28 mouse cellular contexts compared by ENCODE assay signal in the genomic region with DNA sequence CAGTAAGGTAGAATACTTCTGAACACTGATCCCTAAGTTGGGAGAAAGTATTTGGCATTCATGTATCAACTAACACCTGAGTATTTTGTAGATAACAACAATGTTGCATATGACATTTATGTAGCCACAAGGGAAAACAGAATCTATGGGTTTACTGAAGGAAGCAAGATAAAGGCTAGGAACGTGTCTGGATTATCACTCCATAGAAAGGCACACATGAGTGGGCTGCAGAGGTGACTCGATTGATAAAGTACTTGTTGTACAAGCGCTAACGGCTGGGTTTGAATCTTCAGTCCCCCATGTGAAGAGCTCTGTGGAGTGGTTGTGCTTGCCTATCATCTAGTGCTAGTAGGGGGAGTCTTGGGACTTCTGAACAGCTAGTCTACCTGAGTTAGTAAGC. TPM values are rescaled to one million over a fixed set of nuclear protein-coding genes. Genes with fewer than 3 reads are reported as not detected.
DNase-seq lines count a peak whose midpoint lies in the region; ATAC-seq and TF ChIP-seq lines count a peak whose summit lies in the region.
"Had no signal": no experiment of that assay in that cellular context is flagged by ENCODE, and none has a peak within 500 bp of the region (broad histone marks: within the 10 kb centered on the region; RNA-seq: fewer than 3 reads in every experiment).

No protein-coding gene starts in this region.

- 42% methylated on average over 4 of the region's 4 CpGs for WGBS in liver, embryonic 11.5 days
- WGBS in liver, embryonic 14.5 days (ENCODE audit: insufficient replicate concordance): 14% methylated on average over 4 of the region's 4 CpGs
- WGBS in liver, postnatal 0 days (ENCODE audit: insufficient replicate concordance): 57% methylated on average over 4 of the region's 4 CpGs

- no peak overlapping the region for H3K4me2 ChIP-seq in liver, embryonic 11.5 days
- no peak overlapping the region for H3K4me2 ChIP-seq in liver, embryonic 14.5 days (ENCODE audit: low read depth)
- H3K4me2 ChIP-seq in liver, postnatal 0 days (ENCODE audit: low read depth, low read length): no peak overlapping the region
- H3K4me2 ChIP-seq: embryonic facial prominence, embryonic 12.5 days; embryonic facial prominence, embryonic 15.5 days; heart, embryonic 12.5 days; heart, embryonic 15.5 days; hindbrain, embryonic 13.5 days had no signal

- H3K4me3 ChIP-seq in MEL (ENCODE audit: control insufficient read depth in 1 of 2, insufficient read depth in 1 of 2, low read depth in 2 of 2, low read length in 2 of 2): no peak overlapping the region
- no peak overlapping the region for H3K4me3 ChIP-seq in liver, embryonic 11.5 days (ENCODE audit: low read depth, low read length)
- no peak overlapping the region for H3K4me3 ChIP-seq in liver, embryonic 14.5 days (ENCODE audit: insufficient read depth in 1 of 2, low read depth in 2 of 2, low read length in 2 of 2)
- H3K4me3 ChIP-seq in liver, postnatal 0 days (ENCODE audit: low read depth, low read length): no peak overlapping the region
- H3K4me3 ChIP-seq: embryonic facial prominence, embryonic 12.5 days; embryonic facial prominence, embryonic 15.5 days; gastrocnemius, adult 2 months; heart, embryonic 12.5 days; heart, embryonic 15.5 days; hindbrain, embryonic 10.5 days; hindbrain, embryonic 13.5 days had no signal

- TF ChIP-seq CTCF in MEL (IDR thresholded peaks at IDR 0.05 in 2 of 3, conservative IDR thresholded peaks at IDR 0.05 in 1 of 3; ENCODE audit: control insufficient read depth in 1 of 3, insufficient read depth in 1 of 3, low read depth in 2 of 3, low read length in 3 of 3, poor library complexity in 1 of 3, severe bottlenecking in 1 of 3): no peak
- TF ChIP-seq CTCF in liver, embryonic 14.5 days (IDR thresholded peaks at IDR 0.05; ENCODE audit: low read depth): no peak
- TF ChIP-seq CTCF in liver, postnatal 0 days (IDR thresholded peaks at IDR 0.05; ENCODE audit: low read depth): no peak

- H3K27ac ChIP-seq in MEL (ENCODE audit: control insufficient read depth, low read depth, low read length): peak overlapping the region; percentile 65
- peak overlapping the region; percentile 26; the same call in 1 of the 2 replicates for H3K27ac ChIP-seq in liver, embryonic 11.5 days (ENCODE audit: low read depth, low read length)
- no peak overlapping the region for H3K27ac ChIP-seq in liver, embryonic 14.5 days
- H3K27ac ChIP-seq in liver, postnatal 0 days (ENCODE audit: low read depth): no peak overlapping the region
- H3K27ac ChIP-seq: embryonic facial prominence, embryonic 12.5 days; embryonic facial prominence, embryonic 15.5 days; gastrocnemius, adult 2 months; heart, embryonic 15.5 days; hindbrain, embryonic 10.5 days; hindbrain, embryonic 13.5 days had no signal

- no peak for TF ChIP-seq RAD21 in MEL (IDR thresholded peaks at IDR 0.05; ENCODE audit: low read depth, low read length)

- peaks cover 23 to 34% of the 10 kb centered on the region in 2 experiments for H3K4me1 ChIP-seq in MEL (ENCODE audit: control insufficient read depth in 1 of 2, insufficient read depth in 2 of 2, low read length in 2 of 2)
- peaks cover 16% of the 10 kb centered on the region for H3K4me1 ChIP-seq in liver, embryonic 11.5 days (replicated peaks; ENCODE audit: control insufficient read depth, insufficient read depth, low read length)
- H3K4me1 ChIP-seq in liver, embryonic 14.5 days (replicated peaks; ENCODE audit: control insufficient read depth in 2 of 2, insufficient read depth in 2 of 2, low read length in 1 of 2): peaks cover 21 to 29% of the 10 kb centered on the region in 2 experiments
- H3K4me1 ChIP-seq in liver, postnatal 0 days (ENCODE audit: insufficient read depth): peaks cover 3% of the 10 kb centered on the region; the same call in 1 of the 2 replicates
- H3K4me1 ChIP-seq: embryonic facial prominence, embryonic 12.5 days; embryonic facial prominence, embryonic 15.5 days; heart, embryonic 12.5 days; heart, embryonic 15.5 days; hindbrain, embryonic 10.5 days had no signal

- peak; percentile 77 for DNase-seq in MEL (ENCODE audit: low read depth, low spot score)
- DNase-seq in liver, embryonic 11.5 days (ENCODE audit: low spot score): no peak
- peak in 1 of 3 experiments; percentile 30 for DNase-seq in liver, embryonic 14.5 days (ENCODE audit: low read depth in 3 of 3, low spot score in 3 of 3)
- no peak for DNase-seq in liver, postnatal 0 days
- no peak for DNase-seq in thymus, postnatal 14 days
- DNase-seq in thymus, adult 18-20 months: no peak
- no peak for DNase-seq in right cerebral cortex, postnatal 4 days
- DNase-seq in ovary, postnatal 10 days (ENCODE audit: low spot score): no peak
- DNase-seq: adrenal gland, postnatal 10 days; adrenal gland, postnatal 36 days; cerebellum, adult 11 months; cerebellum, adult 2 months; cerebellum, adult 9-11 months; cerebellum, postnatal 25 days; forebrain, postnatal 0 days; gastrocnemius, adult 2 months; gastrocnemius, postnatal 25 days; heart, adult 18-20 months; heart, postnatal 10 days; heart, postnatal 36 days had no signal

- H3K9ac ChIP-seq in MEL (ENCODE audit: control insufficient read depth, low read depth, low read length, poor library complexity, severe bottlenecking): no peak overlapping the region
- H3K9ac ChIP-seq in liver, embryonic 11.5 days (ENCODE audit: low read depth, low read length): no peak overlapping the region
- no peak overlapping the region for H3K9ac ChIP-seq in liver, embryonic 14.5 days (replicated peaks)
- no peak overlapping the region for H3K9ac ChIP-seq in liver, postnatal 0 days (replicated peaks)
- H3K9ac ChIP-seq: embryonic facial prominence, embryonic 12.5 days; embryonic facial prominence, embryonic 15.5 days; forebrain, postnatal 0 days; heart, embryonic 12.5 days; heart, embryonic 15.5 days; hindbrain, embryonic 13.5 days had no signal

- no peaks in the 10 kb centered on the region for H3K79me2 ChIP-seq in MEL (ENCODE audit: control insufficient read depth, insufficient read depth, low read length, poor library complexity)

- H3K36me3 ChIP-seq in MEL (ENCODE audit: control insufficient read depth in 1 of 2, insufficient read depth in 2 of 2, low read length in 2 of 2): peaks cover 0 to 37% of the 10 kb centered on the region in 2 experiments; a peak in 2 of 4 replicates
- no peaks in the 10 kb centered on the region for H3K36me3 ChIP-seq in liver, embryonic 11.5 days (ENCODE audit: control insufficient read depth, insufficient read depth, low read length)
- H3K36me3 ChIP-seq in liver, embryonic 14.5 days (replicated peaks; ENCODE audit: control insufficient read depth, insufficient read depth, low read depth): no peaks in the 10 kb centered on the region
- no peaks in the 10 kb centered on the region for H3K36me3 ChIP-seq in liver, postnatal 0 days (replicated peaks; ENCODE audit: insufficient read depth, low read length)
- H3K36me3 ChIP-seq: embryonic facial prominence, embryonic 12.5 days; embryonic facial prominence, embryonic 15.5 days; heart, embryonic 12.5 days; heart, embryonic 15.5 days; hindbrain, embryonic 10.5 days; hindbrain, embryonic 13.5 days had no signal

- no peaks in the 10 kb centered on the region for H3K27me3 ChIP-seq in MEL (ENCODE audit: control insufficient read depth in 1 of 2, insufficient read depth in 2 of 2, low read length in 2 of 2)
- H3K27me3 ChIP-seq in liver, embryonic 11.5 days (replicated peaks; ENCODE audit: control insufficient read depth, insufficient read depth, low read length): no peaks in the 10 kb centered on the region
- H3K27me3 ChIP-seq in liver, embryonic 14.5 days (ENCODE audit: control insufficient read depth, insufficient read depth, low read length): no peaks in the 10 kb centered on the region
- H3K27me3 ChIP-seq in liver, postnatal 0 days (ENCODE audit: insufficient read depth, low read length): no peaks in the 10 kb centered on the region
- H3K27me3 ChIP-seq: embryonic facial prominence, embryonic 12.5 days; embryonic facial prominence, embryonic 15.5 days; heart, embryonic 12.5 days; hindbrain, embryonic 13.5 days; Patski had no signal

- ATAC-seq in liver, embryonic 11.5 days (replicated peaks; ENCODE audit: low FRiP score): peak; percentile 86
- ATAC-seq in liver, embryonic 14.5 days (ENCODE audit: insufficient read depth): peak; percentile 82
- ATAC-seq in liver, postnatal 0 days: peak; percentile 59
- ATAC-seq: forebrain, embryonic 14.5 days; forebrain, postnatal 0 days; Patski had no signal

- no peak for TF ChIP-seq POLR2A in MEL (IDR thresholded peaks at IDR 0.05; ENCODE audit: control insufficient read depth in 1 of 2, insufficient read depth in 1 of 2, low read depth in 1 of 2, low read length in 2 of 2, poor library complexity in 1 of 2)

- peak; percentile 96 to 98 for TF ChIP-seq EP300 in MEL (IDR thresholded peaks at IDR 0.05; ENCODE audit: low read depth in 1 of 2, low read length in 2 of 2)
- TF ChIP-seq EP300 in liver, embryonic 14.5 days (IDR thresholded peaks at IDR 0.05; ENCODE audit: low read depth): peak; percentile 89
- TF ChIP-seq EP300 in liver, postnatal 0 days (IDR thresholded peaks at IDR 0.05; ENCODE audit: low read depth): peak; percentile 94

- H3K9me3 ChIP-seq in MEL (replicated peaks; ENCODE audit: insufficient read depth, low read length): no peaks in the 10 kb centered on the region
- no peaks in the 10 kb centered on the region for H3K9me3 ChIP-seq in liver, embryonic 11.5 days (ENCODE audit: control insufficient read depth, low read length)
- H3K9me3 ChIP-seq in liver, embryonic 14.5 days (ENCODE audit: control insufficient read depth, low read length): no peaks in the 10 kb centered on the region
- no peaks in the 10 kb centered on the region for H3K9me3 ChIP-seq in liver, postnatal 0 days (ENCODE audit: low read length)
- H3K9me3 ChIP-seq: embryonic facial prominence, embryonic 12.5 days; embryonic facial prominence, embryonic 15.5 days; heart, embryonic 12.5 days; heart, embryonic 15.5 days; hindbrain, embryonic 10.5 days; hindbrain, embryonic 13.5 days had no signal

TF ChIP-seq in MEL, 35 proteins besides CTCF, POLR2A, EP300 and RAD21 (continues in another document):
- TF ChIP-seq TAL1 (IDR thresholded peaks at IDR 0.05; ENCODE audit: low read length): peak; percentile 85
- no peak for TF ChIP-seq USF1 (IDR thresholded peaks at IDR 0.05; ENCODE audit: low read depth, low read length)
- no peak for TF ChIP-seq TBP (IDR thresholded peaks at IDR 0.05; ENCODE audit: low read depth, low read length)
- TF ChIP-seq CHD2 (IDR thresholded peaks at IDR 0.05; ENCODE audit: low read length): no peak
- no peak for TF ChIP-seq SMC3 (IDR thresholded peaks at IDR 0.05; ENCODE audit: low read depth, low read length)
- TF ChIP-seq GATA1 (IDR thresholded peaks at IDR 0.05; ENCODE audit: low read depth, low read length): peak; percentile 95

RNA-seq across cellular contexts. Expression of a gene that starts 9.8 kb away (rescaled TPM):
- 16.6 and 22.7 TPM in 2 replicates for total RNA-seq in MEL (2012; rRNA removed)
- 10 to 100 TPM; 16.2 to 36.6 TPM for polyA plus RNA-seq in MEL (2012; ENCODE audit: insufficient read depth in 1 of 2, insufficient read length in 2 of 2, low read depth in 1 of 2, low replicate concordance in 2 of 2, missing spikeins in 1 of 2)
- 17.2 and 18.4 TPM in 2 replicates for polyA plus RNA-seq in liver, embryonic 11.5 days (2014; fragmentation: Nextera tagmentation; extraction: Ambion mirVana)
- polyA plus RNA-seq in liver, embryonic 14.5 days (2012; rRNA removed): 2.7 and 3.0 TPM in 2 replicates
- 5.4 and 5.8 TPM in 2 replicates for polyA plus RNA-seq in liver, embryonic 14.5 days (2014; fragmentation: Nextera tagmentation; extraction: Ambion mirVana)
- 5.1 and 6.2 TPM in 2 replicates for polyA plus RNA-seq in liver, postnatal 0 days (2015; fragmentation: Nextera tagmentation; extraction: Ambion mirVana)

Comparison
In these comparisons a context has a peak if more than half of its experiments do, and no peak if none do; other contexts are left out.
1. H3K27ac ChIP-seq: peak in MEL (single experiment) and liver, embryonic 11.5 days (single experiment); none in liver, embryonic 14.5 days (single experiment) and liver, postnatal 0 days (single experiment).
2. Peak in every context shown above with its lines, with median percentiles within 50 percentile points of each other: ATAC-seq.